Mouse (Mus musculus) liver, adult 2 months (tissue): ENCODE results near the gene Cdc34b.

Experiments used
- CTCF ChIP-seq: fragments of 200-500 bp; IDR thresholded peaks from 2 replicates; pipeline ENCODE4 v1.5.1; 2011; ENCODE audit warnings: low read depth, low read length, control low read depth
- POLR2A ChIP-seq: fragments of 200-500 bp; IDR thresholded peaks from 2 replicates; pipeline ENCODE4 v1.6.1; 2011; ENCODE audit warnings: low read length, control low read depth; ENCODE audit not compliant: insufficient read depth; ENCODE audit errors: extremely low read depth

- no peak for TF ChIP-seq CTCF
- no peak for TF ChIP-seq POLR2A
These were observed 22.4 kb upstream of the Cdc34b start for GRCm38 (mm10) chr11:94719216-94719615.
